Mouse (Mus musculus) activated CD4-positive, CD25-positive, alpha-beta regulatory T cell, adult 4 months (primary cell): ENCODE data around the gene Plaa. TPM values are rescaled to one million over a fixed set of nuclear protein-coding genes. Genes with fewer than 3 reads are reported as not detected.

Source experiments
- ATAC-seq: one replicate; pipeline ENCODE4 v1.8.0; 2017
- polyA plus RNA-seq, 2 experiments: library from polyadenylated mRNA; unstranded; fragments of 100-300 nt; shearing (Covaris generic); gene quantifications; one replicate each; pipeline ENCODE4 v1.2.1; 2017

The Plaa gene
- polyA plus RNA-seq, 2 experiments from 2014 or later = 34.9 to 38.8 TPM

- no peak for ATAC-seq
Observed at GRCm38 (mm10) chr4:94554955-94555494, 48.0 kb downstream of the Plaa start.

- ATAC-seq = no peak
Observed at GRCm38 (mm10) chr4:94544321-94544720, 58.7 kb downstream of the Plaa start.

GRCm38 (mm10) chr4:94543041-94543440 lies 60.0 kb downstream of the Plaa start:
- no peak for ATAC-seq

DNA sequence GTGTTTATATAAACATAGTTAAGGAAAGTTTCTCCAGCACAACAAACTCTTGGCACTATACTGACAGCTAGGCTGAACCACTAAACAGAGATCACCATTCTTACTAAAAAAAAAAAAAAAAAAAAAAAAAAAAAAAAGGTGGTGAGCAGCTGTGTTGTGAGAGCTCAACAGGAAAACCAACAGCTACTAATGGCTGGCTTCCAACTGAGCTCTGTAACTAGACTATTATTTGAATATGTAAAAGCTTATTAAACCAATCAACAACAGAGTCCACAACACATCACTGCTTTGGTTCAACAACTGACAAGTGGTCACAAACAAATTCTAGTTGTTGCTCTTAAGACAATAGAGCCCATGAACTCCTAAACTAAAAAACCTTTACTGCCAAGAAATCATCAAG lies 69.8 kb downstream of the Plaa start:
- ATAC-seq = no peak

DNA sequence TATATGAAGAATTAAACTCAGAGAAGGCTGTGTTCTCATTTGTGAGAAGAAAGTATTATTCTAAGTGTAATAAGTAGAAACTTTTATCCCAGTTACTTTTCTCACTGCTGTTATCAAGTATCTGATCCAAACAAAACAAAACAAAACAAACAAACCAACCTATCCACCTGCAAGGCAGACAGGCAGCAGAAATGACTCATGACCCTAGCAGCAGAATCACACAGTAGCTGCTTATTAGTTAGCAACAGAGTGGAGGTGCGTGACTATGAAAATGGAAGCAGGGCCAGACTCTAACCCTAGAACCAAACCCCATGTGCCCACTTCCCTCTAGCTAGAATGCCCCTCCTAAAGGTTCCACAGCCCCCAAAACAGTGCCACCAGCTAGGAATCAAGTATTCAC lies 73.6 kb downstream of the Plaa start:
- ATAC-seq = no peak

GRCm38 (mm10) chr4:94523321-94523720 lies 79.7 kb downstream of the Plaa start:
- ATAC-seq = no peak

DNA sequence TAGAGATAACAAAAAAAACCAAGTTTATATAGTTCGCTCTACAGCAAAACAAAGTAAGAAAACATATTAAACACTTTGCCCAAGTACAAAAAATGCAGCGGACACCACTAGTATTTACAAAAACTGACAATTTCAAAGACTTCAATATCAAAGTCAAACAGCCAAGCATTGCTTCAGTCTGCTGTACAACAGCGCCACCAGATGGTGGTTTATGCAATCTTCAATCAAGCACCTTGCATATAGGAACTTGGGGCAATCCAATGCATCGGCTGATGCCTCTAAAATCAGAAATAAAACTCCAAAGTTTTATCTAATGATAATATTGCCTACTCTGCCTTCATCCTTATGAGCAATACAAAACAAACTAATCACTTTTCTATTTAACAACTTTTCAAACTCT lies 85.4 kb downstream of the Plaa start:
- peak; percentile 71 for ATAC-seq

Other genes with a start within 250 kb of the Plaa start
- gene Gm10306, start 46.7 kb downstream of the Plaa start, polyA plus RNA-seq = not detected
- 1 to 10 TPM; 3.8 to 5.1 TPM for gene Caap1, start 46.4 kb downstream of the Plaa start, polyA plus RNA-seq
- gene Ift74, start 11.2 kb upstream of the Plaa start, polyA plus RNA-seq = 1 to 10 TPM; 4.6 to 6.8 TPM
- under 1 TPM in 1 of 2 experiments, not detected in 1; 0.20 TPM for gene Lrrc19, start 46.9 kb upstream of the Plaa start, polyA plus RNA-seq
- not detected for gene Tek, start 136.0 kb upstream of the Plaa start, polyA plus RNA-seq